Mouse (Mus musculus) midbrain, embryonic 10.5 days (tissue): ENCODE data around the gene Egfl8. TPM values are rescaled to one million over a fixed set of nuclear protein-coding genes. Genes with fewer than 3 reads are reported as not detected.
A peak's percentile ranks its signal among the peaks of the same experiment; 100 is the strongest.

ENCODE experiments used
- DNase-seq: peaks from one replicate; pipeline ENCODE4 v3.0.0-alpha.2; 2017; ENCODE audit warnings: low spot score
- H3K27ac ChIP-seq: fragments of 300-500 bp; sonication (generic); replicated peaks from 2 replicates; pipeline ENCODE4 v1.5.1; 2016; ENCODE audit warnings: mild to moderate bottlenecking
- H3K27me3 ChIP-seq: fragments of 300-500 bp; sonication (generic); 2 replicates; pipeline ENCODE4 v1.6.1; 2016; ENCODE audit warnings: low read depth, mild to moderate bottlenecking; ENCODE audit not compliant: poor library complexity, severe bottlenecking
- H3K36me3 ChIP-seq: fragments of 300-500 bp; sonication (generic); 2 replicates; pipeline ENCODE4 v1.6.1; 2016; ENCODE audit warnings: mild to moderate bottlenecking, moderate library complexity
- H3K4me1 ChIP-seq: fragments of 300-500 bp; sonication (generic); 2 replicates; pipeline ENCODE4 v1.6.1; 2016
- H3K4me3 ChIP-seq: fragments of 300-500 bp; sonication (generic); 2 replicates; pipeline ENCODE4 v1.5.1; 2016; ENCODE audit warnings: mild to moderate bottlenecking, moderate library complexity
- H3K9me3 ChIP-seq: fragments of 300-500 bp; sonication (generic); replicated peaks from 2 replicates; pipeline ENCODE4 v1.6.1; 2016; ENCODE audit warnings: mild to moderate bottlenecking
- WGBS: fragments of 180-500 bp; shearing (Covaris S2); methylation state at CpG from one replicate; pipeline ENCODE4 v1.1.7; 2016; 5-methylcytosine and 5-hydroxymethylcytosine counted together
- polyA plus RNA-seq: library from polyadenylated mRNA; unstranded; fragments of >200 nt; fragmentation: Nextera tagmentation; extraction: Ambion mirVana; gene quantifications from 2 replicates; pipeline ENCODE4 v1.2.1, GENCODE M21; 2016

Gene Egfl8
- polyA plus RNA-seq, 1 experiment from 2014 or later: 4.3 TPM

DNA sequence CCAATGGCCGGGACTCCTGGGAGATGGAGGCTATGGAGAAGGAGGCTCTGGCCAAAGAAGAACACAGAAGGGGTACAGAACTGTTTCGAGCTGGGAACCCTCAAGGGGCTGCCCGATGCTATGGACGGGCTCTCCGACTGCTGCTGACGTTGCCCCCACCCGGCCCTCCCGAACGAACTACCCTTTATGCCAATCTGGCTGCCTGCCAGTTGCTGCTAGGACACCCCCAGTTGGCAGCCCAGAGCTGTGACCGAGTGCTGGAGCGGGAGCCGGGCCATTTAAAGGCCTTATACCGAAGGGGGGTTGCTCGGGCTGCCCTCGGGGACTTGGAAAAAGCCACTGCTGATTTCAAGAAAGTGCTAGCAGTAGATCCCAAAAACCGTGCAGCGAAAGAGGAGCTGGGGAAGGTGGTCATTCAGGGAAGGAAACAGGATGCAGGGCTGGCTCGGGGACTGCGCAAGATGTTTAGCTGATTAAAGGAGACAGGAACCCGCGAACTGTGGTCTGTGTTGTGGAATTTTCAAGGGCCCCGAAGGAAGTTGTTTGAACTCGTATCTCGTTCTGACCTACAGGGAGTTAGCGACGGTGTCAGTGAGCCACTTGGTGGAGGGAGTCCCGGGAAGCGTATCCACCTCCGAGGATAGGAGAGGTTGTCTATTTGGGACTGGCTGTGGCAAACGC, 30.2 kb upstream of the Egfl8 start:
- Histone ChIP-seq H3K27ac (no peak overlapping the region; the same call in 1 of the 2 replicates), H3K4me3 (peak overlapping the region; percentile 82)

DNA sequence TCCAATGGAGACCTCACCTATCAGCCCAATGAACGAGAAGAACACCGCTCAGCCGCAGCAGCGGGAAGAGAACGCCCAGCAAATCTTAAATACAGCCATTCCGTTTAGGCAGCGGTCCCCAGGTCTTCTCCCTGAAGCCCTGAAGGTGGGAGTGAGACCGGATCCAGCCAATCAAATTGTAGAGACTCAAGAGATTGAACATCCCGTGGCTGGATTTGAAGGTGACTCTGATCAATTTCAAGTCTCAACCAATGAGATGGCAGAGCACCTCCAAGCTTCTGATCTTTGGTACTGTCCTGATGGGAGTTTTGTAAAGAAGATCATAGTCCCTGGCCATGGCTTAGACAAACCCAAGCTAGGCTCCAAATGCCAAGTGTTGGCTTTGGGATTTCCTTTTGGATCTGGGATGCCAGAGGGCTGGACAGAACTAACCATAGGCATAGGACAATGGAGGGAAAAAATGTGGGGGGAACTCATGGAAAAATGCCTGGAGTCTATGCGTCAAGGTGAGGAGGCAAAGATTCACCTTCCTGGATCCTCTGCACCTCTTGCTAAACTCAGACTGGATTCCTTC, 29.6 kb upstream of the Egfl8 start:
- no peak for DNase-seq
- Histone ChIP-seq H3K4me1 (peaks cover 49% of the 10 kb centered on the region), H3K27me3 (no peaks in the 10 kb centered on the region), H3K4me3 (peak overlapping the region; percentile 82), H3K27ac (peak overlapping the region; percentile 83; the same call in 1 of the 2 replicates), H3K9me3 (no peaks in the 10 kb centered on the region), H3K36me3 (peaks cover 33% of the 10 kb centered on the region)
- 44% methylated on average over 10 of the region's 10 CpGs for WGBS

More for the DNA sequence above, 30.2 kb upstream of the Egfl8 start:
- Histone ChIP-seq H3K27me3 (no peaks in the 10 kb centered on the region), H3K36me3 (peaks cover 40% of the 10 kb centered on the region), H3K4me1 (peaks cover 44% of the 10 kb centered on the region), H3K9me3 (no peaks in the 10 kb centered on the region)
- WGBS: 93% methylated on average over 30 of the region's 30 CpGs
- DNase-seq: no peak

DNA sequence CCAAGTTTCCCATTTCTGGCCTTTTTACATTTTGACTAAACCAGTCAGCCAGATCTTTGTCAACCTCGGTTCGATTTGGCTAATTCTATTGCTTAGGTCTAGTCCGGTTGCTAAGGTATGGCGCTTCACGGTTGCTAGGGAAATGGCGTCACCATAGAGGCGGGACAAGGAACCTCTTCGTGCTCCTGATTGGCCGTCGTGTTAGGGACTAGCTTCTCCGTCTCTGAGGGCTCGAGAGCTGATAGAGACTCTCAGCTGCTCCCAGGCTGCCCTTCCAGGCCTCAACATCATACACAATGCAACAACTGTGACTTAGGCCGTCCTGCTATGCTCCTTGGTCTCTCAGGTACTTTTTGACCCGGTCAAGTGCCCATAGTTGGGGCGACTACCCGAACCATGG, 28.8 kb upstream of the Egfl8 start, which contains the start of gene Fkbpl:
Gene Fkbpl, plus strand, starts transcription at position 157 of the 400 bp plus-strand sequence.
- Histone ChIP-seq H3K4me3 (peak within 1 kb of the TSS; percentile 82), H3K27me3 (no peaks in the 10 kb centered on the region), H3K9me3 (no peaks in the 10 kb centered on the region), H3K36me3 (peaks cover 26% of the 10 kb centered on the region), H3K4me1 (peaks cover 49% of the 10 kb centered on the region), H3K27ac (peak within 1 kb of the TSS; percentile 83)
- DNase-seq: peak; percentile 92
- under 1% methylated on average over 16 of the region's 16 CpGs for WGBS

DNA sequence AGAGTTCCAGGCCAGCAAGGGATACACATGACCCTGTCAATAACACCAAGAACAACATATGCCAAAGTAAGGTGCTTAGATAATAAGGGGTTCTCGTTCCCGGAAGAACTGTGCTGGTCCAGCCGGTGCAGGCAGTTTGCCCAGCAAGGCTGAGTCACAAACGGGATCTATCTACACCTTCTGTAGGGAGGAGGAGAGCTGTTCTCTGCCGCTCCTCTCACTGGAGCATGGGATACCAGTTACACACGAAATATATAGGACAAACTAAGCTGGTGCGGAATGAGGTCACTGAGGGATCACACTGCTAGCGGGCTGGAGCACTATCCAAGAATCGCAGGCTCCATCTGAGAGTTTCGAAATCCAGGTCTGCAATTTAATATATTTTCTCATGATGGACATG, 28.2 kb upstream of the Egfl8 start:
- 82% methylated on average over 10 of the region's 10 CpGs for WGBS
- Histone ChIP-seq H3K27me3 (no peaks in the 10 kb centered on the region), H3K9me3 (no peaks in the 10 kb centered on the region), H3K4me1 (peaks cover 49% of the 10 kb centered on the region), H3K36me3 (peaks cover 19% of the 10 kb centered on the region), H3K4me3 (no peak overlapping the region), H3K27ac (peak overlapping the region; percentile 83)
- no peak for DNase-seq

DNA sequence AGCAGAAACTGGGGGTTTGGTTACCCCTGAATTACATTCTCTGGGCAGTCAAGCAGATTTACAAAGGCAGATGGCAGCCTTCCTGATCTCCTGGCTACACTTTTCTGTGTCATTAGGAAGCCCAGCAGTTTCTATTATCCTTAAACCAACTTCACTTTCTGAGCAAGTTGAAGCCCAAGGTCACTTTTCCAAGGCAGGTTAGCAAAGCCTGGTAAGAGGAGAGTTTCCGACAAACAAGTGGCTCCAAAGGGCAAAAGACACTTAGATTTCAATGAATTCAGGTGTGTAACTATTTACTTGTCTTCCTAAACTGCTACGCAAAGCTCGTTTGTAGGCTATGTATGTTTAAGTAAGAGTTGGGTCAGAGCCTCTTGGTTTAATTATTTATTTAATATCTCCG, 27.6 kb upstream of the Egfl8 start:
- Histone ChIP-seq H3K36me3 (peaks cover 14% of the 10 kb centered on the region), H3K4me1 (peaks cover 43% of the 10 kb centered on the region), H3K4me3 (no peak overlapping the region), H3K9me3 (no peaks in the 10 kb centered on the region), H3K27me3 (no peaks in the 10 kb centered on the region), H3K27ac (no peak overlapping the region)
- 95% methylated on average over 4 of the region's 4 CpGs for WGBS
- DNase-seq: no peak

DNA sequence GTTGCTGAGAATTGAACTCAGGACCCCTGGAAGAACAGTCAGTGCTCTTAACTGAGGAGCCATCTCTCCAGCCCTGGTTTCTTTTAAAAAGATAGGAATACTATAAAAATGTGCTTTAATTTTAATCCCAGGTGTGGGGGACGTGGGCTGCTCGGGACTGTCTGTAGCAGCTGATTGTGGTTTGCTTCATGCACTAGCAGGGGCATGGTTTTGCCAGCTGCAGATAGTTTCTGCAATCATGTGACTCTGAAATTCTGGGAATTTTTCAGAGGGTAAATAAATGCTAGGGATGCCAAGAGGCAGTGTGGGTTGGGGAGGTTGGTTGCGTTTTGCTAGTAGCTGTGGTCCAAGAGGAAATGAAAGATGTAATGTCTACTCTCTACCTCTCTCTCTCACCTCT, 26.2 kb upstream of the Egfl8 start:
- Histone ChIP-seq H3K27me3 (no peaks in the 10 kb centered on the region), H3K36me3 (peaks cover 11% of the 10 kb centered on the region), H3K4me3 (no peak overlapping the region), H3K4me1 (peaks cover 33% of the 10 kb centered on the region), H3K9me3 (no peaks in the 10 kb centered on the region), H3K27ac (peak overlapping the region; percentile 85; the same call in 1 of the 2 replicates)
- 90% methylated on average over 3 of the region's 3 CpGs for WGBS
- no peak for DNase-seq

DNA sequence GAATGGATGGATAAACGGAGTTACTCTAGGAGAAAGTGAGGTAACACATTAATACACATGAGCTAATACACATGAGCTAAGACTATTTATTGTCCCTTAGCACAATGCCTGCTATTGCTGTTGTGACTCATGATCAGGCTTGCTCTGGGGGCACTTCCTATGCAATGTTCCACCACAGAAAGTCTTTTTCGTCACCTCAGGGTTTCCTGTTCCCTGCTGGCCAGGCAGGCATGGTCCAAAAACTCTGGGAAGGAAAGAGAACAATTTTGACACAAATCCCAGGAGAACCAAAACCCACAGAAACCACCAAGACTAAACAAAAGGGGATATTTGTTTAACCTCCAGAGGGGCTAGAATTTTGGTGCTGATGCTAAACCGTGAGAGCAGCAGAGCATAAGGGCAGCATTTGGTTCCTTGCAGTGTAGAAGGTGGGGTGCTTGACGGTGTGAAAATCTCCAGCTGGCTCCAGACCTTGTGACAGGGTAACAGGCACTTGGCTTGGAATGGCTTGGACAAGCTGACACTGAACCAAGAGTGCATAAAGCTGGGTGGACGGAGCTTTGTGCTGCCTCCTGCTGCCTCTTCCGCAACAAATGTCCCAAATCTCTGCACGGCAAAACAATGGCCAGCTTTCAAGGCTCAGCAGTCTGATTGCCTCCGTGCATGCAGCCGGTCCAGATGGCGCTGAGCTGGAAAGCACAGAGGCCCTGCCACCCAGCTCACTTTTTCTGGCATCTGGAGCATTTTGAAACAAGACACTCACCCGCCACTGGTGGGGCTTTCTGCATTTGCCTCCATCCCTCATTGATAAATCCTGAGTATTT, 25.2 kb upstream of the Egfl8 start:
- peaks cover 6% of the 10 kb centered on the region for H3K36me3 ChIP-seq
- H3K4me1 ChIP-seq: peaks cover 26% of the 10 kb centered on the region
- DNase-seq: peak; percentile 57
- H3K4me3 ChIP-seq: peak overlapping the region; percentile 29
- H3K27me3 ChIP-seq: no peaks in the 10 kb centered on the region
- 18% methylated on average over 11 of the region's 11 CpGs for whole genome bisulfite sequencing
- H3K9me3 ChIP-seq: no peaks in the 10 kb centered on the region
- H3K27ac ChIP-seq: peak overlapping the region; percentile 85

DNA sequence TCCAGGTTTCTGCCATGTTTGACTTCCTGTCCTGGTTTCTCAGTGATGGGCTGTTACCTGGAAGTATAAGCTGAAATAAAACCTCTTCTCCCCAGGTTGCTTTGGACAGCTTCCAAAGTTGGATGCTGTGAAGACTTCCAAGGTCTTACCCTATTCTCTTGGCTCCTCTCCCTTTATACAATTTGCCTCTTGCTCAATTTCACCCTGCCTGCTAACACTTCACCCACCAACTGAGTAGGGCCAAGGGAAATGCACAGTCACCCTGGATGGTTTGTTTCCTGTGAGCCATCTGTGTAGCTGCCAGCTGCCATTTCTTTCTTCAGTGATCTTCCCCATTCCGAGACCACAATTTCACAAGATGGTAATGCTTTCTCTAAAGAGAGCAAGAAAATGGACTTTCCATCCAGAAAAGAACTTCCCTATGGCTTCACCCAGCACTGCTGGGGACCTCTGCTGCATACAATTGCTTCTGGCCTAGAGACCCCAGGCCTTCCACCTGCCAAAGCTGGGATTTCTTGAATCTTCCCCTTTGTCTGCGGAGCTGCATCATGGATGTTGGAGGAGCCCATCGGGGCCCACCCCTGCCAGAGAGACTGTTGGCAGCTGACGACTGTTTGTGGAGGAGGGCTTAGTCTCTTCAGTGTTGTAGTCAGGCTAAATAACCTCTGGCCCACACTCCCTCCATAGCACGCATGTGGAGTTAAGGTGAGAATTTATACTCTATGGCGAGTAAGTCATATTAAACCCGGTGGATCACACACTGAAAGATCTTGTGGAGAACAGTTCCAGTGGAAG, 23.9 kb upstream of the Egfl8 start:
- no peaks in the 10 kb centered on the region for H3K36me3 ChIP-seq
- DNase-seq: no peak
- no peaks in the 10 kb centered on the region for H3K27me3 ChIP-seq
- peaks cover 13% of the 10 kb centered on the region for H3K4me1 ChIP-seq
- H3K4me3 ChIP-seq: no peak overlapping the region
- H3K9me3 ChIP-seq: no peaks in the 10 kb centered on the region
- 0 out of 2 replicates have a peak overlapping the region, but pooled peaks have one; percentile 85 for H3K27ac ChIP-seq
- WGBS: 86% methylated on average over 7 of the region's 7 CpGs

DNA sequence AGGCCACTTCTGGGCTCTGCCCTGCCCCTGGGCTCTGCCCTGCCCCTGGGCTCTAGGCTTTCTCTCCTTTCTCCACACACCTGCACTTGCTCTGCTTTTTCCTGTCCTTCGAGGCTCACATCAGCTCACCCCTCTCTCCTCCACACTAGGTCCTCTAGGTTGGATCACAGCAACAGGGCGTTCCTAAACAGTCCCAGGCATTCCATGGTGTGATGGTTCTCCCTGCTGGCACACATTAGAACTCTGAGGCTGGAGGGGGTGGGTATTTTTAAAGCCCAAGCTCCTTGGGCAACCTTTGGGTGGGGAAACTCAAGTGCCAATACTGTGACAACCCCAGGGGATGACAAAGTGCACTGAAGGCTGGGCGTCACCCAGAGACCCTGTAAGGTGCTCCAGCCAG, 21.7 kb upstream of the Egfl8 start:
- WGBS: 60% methylated on average over 3 of the region's 3 CpGs
- DNase-seq: no peak
- no peaks in the 10 kb centered on the region for H3K36me3 ChIP-seq

DNA sequence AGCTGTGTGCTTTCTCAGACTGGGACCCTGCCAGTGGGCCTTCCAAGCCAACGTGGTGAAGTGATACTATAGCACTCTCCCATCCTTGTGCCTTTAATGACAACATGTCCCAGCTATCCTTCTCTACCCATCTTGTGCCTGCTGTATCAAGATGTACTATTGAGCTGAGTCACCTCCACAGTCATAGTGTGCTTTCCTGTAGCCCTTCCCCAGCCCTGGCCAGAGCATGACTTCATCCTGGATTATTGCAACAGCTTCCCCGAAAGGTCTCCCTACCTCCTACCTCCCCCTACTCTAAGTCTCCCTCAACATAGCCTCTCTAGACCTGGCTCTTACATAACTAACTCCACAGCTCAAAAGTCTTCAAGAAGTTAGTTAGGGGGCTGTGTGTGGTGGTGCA, 19.9 kb upstream of the Egfl8 start:
- Histone ChIP-seq H3K27ac (no peak overlapping the region), H3K4me1 (peaks cover 28% of the 10 kb centered on the region), H3K27me3 (peaks cover 33% of the 10 kb centered on the region), H3K9me3 (no peaks in the 10 kb centered on the region), H3K36me3 (no peaks in the 10 kb centered on the region), H3K4me3 (no peak overlapping the region)
- DNase-seq: no peak
- 80% methylated on average over 2 of the region's 2 CpGs for WGBS

More for the DNA sequence above, 21.7 kb upstream of the Egfl8 start:
- peaks cover 16% of the 10 kb centered on the region for H3K27me3 ChIP-seq
- no peak overlapping the region for H3K4me3 ChIP-seq
- H3K4me1 ChIP-seq: peaks cover 20% of the 10 kb centered on the region
- 0 out of 2 replicates have a peak overlapping the region, but pooled peaks have one; percentile 5 for H3K27ac ChIP-seq
- H3K9me3 ChIP-seq: no peaks in the 10 kb centered on the region

DNA sequence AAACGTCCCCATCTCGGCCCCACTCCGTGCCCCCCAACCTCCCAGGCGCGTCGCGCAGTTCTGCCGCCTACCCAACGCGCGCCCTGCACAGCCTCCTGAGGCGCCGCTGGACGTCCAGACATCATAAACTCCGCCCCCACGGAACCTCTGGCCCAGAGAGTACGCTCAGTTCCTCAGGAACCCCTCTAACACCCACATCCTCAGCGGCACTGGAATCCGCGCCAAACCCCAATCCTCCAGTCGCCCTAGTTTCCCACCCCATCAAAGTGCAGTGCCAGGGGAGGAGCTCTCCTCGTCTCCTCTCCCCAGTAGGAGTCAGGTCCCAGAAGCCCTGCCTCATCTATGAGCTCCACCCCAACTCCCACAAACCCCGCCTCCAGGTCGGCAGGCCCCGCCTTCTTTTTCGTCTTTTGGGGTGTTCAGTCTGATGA, 16.5 kb upstream of the Egfl8 start:
- Histone ChIP-seq H3K4me1 (peaks cover 58% of the 10 kb centered on the region), H3K36me3 (no peaks in the 10 kb centered on the region), H3K27ac (peak overlapping the region; percentile 64), H3K9me3 (no peaks in the 10 kb centered on the region), H3K4me3 (peak overlapping the region; percentile 64), H3K27me3 (peaks cover 59% of the 10 kb centered on the region)
- DNase-seq: peak; percentile 54
- WGBS: under 1% methylated on average over 26 of the region's 26 CpGs

DNA sequence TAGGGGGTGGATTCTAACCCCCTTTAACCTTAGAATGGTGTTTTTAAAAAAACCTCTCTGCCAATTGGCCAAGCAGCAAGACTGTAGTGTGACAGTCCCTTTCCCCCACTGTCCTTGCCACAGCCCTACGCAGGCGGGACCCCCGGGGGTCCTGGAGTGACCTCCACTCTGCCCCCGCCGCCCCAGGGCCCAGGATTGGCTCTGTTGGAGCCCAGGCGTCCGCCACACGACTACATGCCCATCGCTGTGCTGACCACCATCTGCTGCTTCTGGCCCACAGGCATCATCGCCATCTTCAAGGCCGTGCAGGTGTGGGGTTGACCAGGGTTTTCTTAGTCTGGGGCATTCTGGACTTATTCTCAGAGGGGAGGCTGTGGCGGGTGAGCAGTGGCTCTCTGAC, 15.9 kb upstream of the Egfl8 start:
- H3K27me3 ChIP-seq: peaks cover 59% of the 10 kb centered on the region
- WGBS: 3% methylated on average over 12 of the region's 12 CpGs

More for the DNA sequence above, 15.9 kb upstream of the Egfl8 start:
- peak overlapping the region; percentile 64 for H3K27ac ChIP-seq
- peak overlapping the region; percentile 64 for H3K4me3 ChIP-seq
- no peaks in the 10 kb centered on the region for H3K36me3 ChIP-seq
- peaks cover 63% of the 10 kb centered on the region for H3K4me1 ChIP-seq
- no peak for DNase-seq
- no peaks in the 10 kb centered on the region for H3K9me3 ChIP-seq
